Mouse (Mus musculus) 3T3-L1 (cell line): Measurements from ENCODE around the gene Olfr437.
"Not testable (repeated sequence)": the region's sequence is repeated elsewhere in the genome, so short reads cannot be mapped to it uniquely, and the experiment has no call there.

Experiments
- DNase-seq: peaks from one replicate; pipeline ENCODE4 v3.0.0-alpha.2; 2015; ENCODE audit warnings: low read depth, low spot score

Gene Olfr437

GRCm38 (mm10) chr6:43162982-43163381, at the start of gene Olfr437:
Gene Olfr437, plus strand, starts transcription at chr6:43163282.
- DNase-seq = no peak

GRCm38 (mm10) chr6:43146267-43146666, 16.8 kb upstream of the Olfr437 start, which contains the start of gene Olfr237-ps1:
Gene Olfr237-ps1, plus strand, starts transcription at chr6:43146567.
- DNase-seq = not testable (repeated sequence)

GRCm38 (mm10) chr6:43159502-43159901, 3.6 kb upstream of the Olfr437 start:
- no peak for DNase-seq

- DNase-seq = no peak
Observed at GRCm38 (mm10) chr6:43167246-43167645, 4.2 kb downstream of the Olfr437 start.

GRCm38 (mm10) chr6:43171840-43172239, 8.8 kb downstream of the Olfr437 start, which contains the start of gene Olfr13:
Gene Olfr13, plus strand, starts transcription at chr6:43172140.
- DNase-seq = no peak

- no peak for DNase-seq
Observed at GRCm38 (mm10) chr6:43178129-43178528, 15.0 kb downstream of the Olfr437 start.

GRCm38 (mm10) chr6:43178584-43179501, 15.8 kb downstream of the Olfr437 start:
- no peak for DNase-seq

GRCm38 (mm10) chr6:43190986-43191385, 27.9 kb downstream of the Olfr437 start:
- no peak for DNase-seq

GRCm38 (mm10) chr6:43196781-43197180, 33.7 kb downstream of the Olfr437 start, which contains the start of gene Olfr435:
Gene Olfr435, plus strand, starts transcription at chr6:43197146.
- peak; percentile 9 for DNase-seq

- DNase-seq = no peak
Observed at GRCm38 (mm10) chr6:43198094-43198493, 35.0 kb downstream of the Olfr437 start.

GRCm38 (mm10) chr6:43202786-43203185, 39.7 kb downstream of the Olfr437 start:
- DNase-seq = no peak

GRCm38 (mm10) chr6:43205355-43205754, 42.3 kb downstream of the Olfr437 start:
- DNase-seq = no peak

- DNase-seq = not testable (repeated sequence)
Observed at GRCm38 (mm10) chr6:43212873-43213272, 49.8 kb downstream of the Olfr437 start, which contains the start of gene Olfr434. Gene Olfr434, plus strand, starts transcription at chr6:43213021.
